In genomic region chr8:45999784-46000705, GRCm38 (mm10) we compare ENCODE assay signal across 8 mouse cellular contexts. TPM values are rescaled to one million over a fixed set of nuclear protein-coding genes. Genes with fewer than 3 reads are reported as not detected.
DNase-seq lines count a peak whose midpoint lies in the region; ATAC-seq and TF ChIP-seq lines count a peak whose summit lies in the region.

No protein-coding gene starts in this region.

- H3K4me1 ChIP-seq in cortical plate, adult 2 months (ENCODE audit: control insufficient read depth, insufficient read depth, low read length): no peaks in the 10 kb centered on the region

- H3K27ac ChIP-seq in cortical plate, adult 2 months (ENCODE audit: insufficient read depth, low read length): peak overlapping the region; percentile 95

- no peak for TF ChIP-seq CTCF in cortical plate, adult 2 months (IDR thresholded peaks at IDR 0.05; ENCODE audit: extremely low read depth, insufficient read depth, low read length)

- peak; percentile 87 for TF ChIP-seq POLR2A in cortical plate, adult 2 months (IDR thresholded peaks at IDR 0.05; ENCODE audit: extremely low read depth, insufficient read depth, low read length)

- ATAC-seq in activated CD4-positive, CD25-positive, alpha-beta regulatory T cell, adult 4 months: peak; percentile 97
- ATAC-seq in megakaryocyte progenitor cell, adult 5-6 weeks (replicated peaks; ENCODE audit: poor library complexity): peak; percentile 95

- DNase-seq in gastrocnemius, adult 8-10 months (ENCODE audit: low spot score in 2 of 2): peak; percentile 98 to 99
- peak; percentile 99 for DNase-seq in induced T-regulatory cell, adult 2 months (ENCODE audit: low read depth)
- DNase-seq in left cerebral cortex, adult 9 months (ENCODE audit: low spot score in 2 of 2): peak; percentile 95 to 98
- DNase-seq in right cerebral cortex, postnatal 14 days: peak; percentile 97
- peak; percentile 99 for DNase-seq in urinary bladder, postnatal 36 days (ENCODE audit: low spot score in 2 of 2)

- peak overlapping the region; percentile 63 for H3K4me3 ChIP-seq in cortical plate, adult 2 months (ENCODE audit: insufficient read depth, low read length)

RNA-seq across cellular contexts. Expression of gene Lrp2bp, which starts 0.9 kb away (rescaled TPM):
- polyA plus RNA-seq in activated CD4-positive, CD25-positive, alpha-beta regulatory T cell, adult 4 months (2017; shearing (Covaris generic)): under 1 TPM in 1 of 2 experiments, not detected in 1; 0.62 TPM
- polyA plus RNA-seq in cortical plate, adult 2 months (2012; rRNA removed): 0.38 and 0.45 TPM in 2 replicates
- 1 to 10 TPM; 2.0 to 3.1 (median 2.7) TPM for total RNA-seq in gastrocnemius, adult 8-10 months (2022)
- not detected in 2 replicates for total RNA-seq in megakaryocyte progenitor cell, adult 5-6 weeks (2015)
- not detected in 2 replicates for total RNA-seq in megakaryocyte progenitor cell, adult 5-6 weeks (2017)

RNA-seq across cellular contexts. Expression of gene Ankrd37, which starts 5.5 kb away (rescaled TPM):
- polyA plus RNA-seq in activated CD4-positive, CD25-positive, alpha-beta regulatory T cell, adult 4 months (2017; shearing (Covaris generic)): 10 to 100 TPM; 11.8 to 13.0 TPM
- 12.7 and 13.4 TPM in 2 replicates for polyA plus RNA-seq in cortical plate, adult 2 months (2012; rRNA removed)
- 1 to 10 TPM; 2.2 to 3.5 (median 2.7) TPM for total RNA-seq in gastrocnemius, adult 8-10 months (2022)
- total RNA-seq in megakaryocyte progenitor cell, adult 5-6 weeks (2015): 4.3 and 6.1 TPM in 2 replicates
- total RNA-seq in megakaryocyte progenitor cell, adult 5-6 weeks (2017): 3.5 and 6.2 TPM in 2 replicates

RNA-seq across cellular contexts. Expression of gene Ufsp2, which starts 24.7 kb away (rescaled TPM):
- 10 to 100 TPM; 61.5 to 66.8 TPM for polyA plus RNA-seq in activated CD4-positive, CD25-positive, alpha-beta regulatory T cell, adult 4 months (2017; shearing (Covaris generic))
- 64.2 and 64.6 TPM in 2 replicates for polyA plus RNA-seq in cortical plate, adult 2 months (2012; rRNA removed)
- 10 to 100 TPM; 37.2 to 41.5 (median 39.0) TPM for total RNA-seq in gastrocnemius, adult 8-10 months (2022)
- total RNA-seq in megakaryocyte progenitor cell, adult 5-6 weeks (2015): 88.7 and 89.0 TPM in 2 replicates
- 149 and 162 TPM in 2 replicates for total RNA-seq in megakaryocyte progenitor cell, adult 5-6 weeks (2017)

RNA-seq across cellular contexts. Expression of gene 1700029J07Rik, which starts 25.0 kb away (rescaled TPM):
- polyA plus RNA-seq in activated CD4-positive, CD25-positive, alpha-beta regulatory T cell, adult 4 months (2017; shearing (Covaris generic)): 1 to 10 TPM; 1.0 to 1.2 TPM
- polyA plus RNA-seq in cortical plate, adult 2 months (2012; rRNA removed): 7.0 and 8.2 TPM in 2 replicates
- under 1 TPM; 0.27 to 0.62 (median 0.37) TPM for total RNA-seq in gastrocnemius, adult 8-10 months (2022)
- total RNA-seq in megakaryocyte progenitor cell, adult 5-6 weeks (2015): 0.79 and 1.6 TPM in 2 replicates
- 0.21 and 1.3 TPM in 2 replicates for total RNA-seq in megakaryocyte progenitor cell, adult 5-6 weeks (2017)

Comparison
In these comparisons a context has a peak if more than half of its experiments do, and no peak if none do; other contexts are left out.
1. Peak in every context shown above with its lines: DNase-seq, ATAC-seq, H3K4me3 ChIP-seq and H3K27ac ChIP-seq.